Mouse (Mus musculus) kidney, embryonic 15.5 days (tissue): ENCODE measurements around the gene Olfr810. TPM values are rescaled to one million over a fixed set of nuclear protein-coding genes. Genes with fewer than 3 reads are reported as not detected.

Experiments
- ATAC-seq: fragments of 200-750 bp; cut with Nextera tagmentation; replicated peaks from 2 replicates; pipeline ENCODE4 v1.8.0; 2017; ENCODE audit warnings: moderate TSS enrichment; ENCODE audit not compliant: low FRiP score
- H3K27ac ChIP-seq: fragments of 300-500 bp; sonication (generic); 2 replicates; pipeline ENCODE4 v1.5.1; 2015; ENCODE audit warnings: mild to moderate bottlenecking, inconsistent platforms
- H3K27me3 ChIP-seq: fragments of 300-500 bp; sonication (generic); 2 replicates; pipeline ENCODE4 v1.6.1; 2015; ENCODE audit warnings: inconsistent platforms
- H3K36me3 ChIP-seq: fragments of 300-500 bp; sonication (generic); 2 replicates; pipeline ENCODE4 v1.6.1; 2015; ENCODE audit warnings: inconsistent platforms
- H3K4me1 ChIP-seq: fragments of 300-500 bp; sonication (generic); 2 replicates; pipeline ENCODE4 v1.6.1; 2015; ENCODE audit warnings: inconsistent platforms
- H3K4me2 ChIP-seq: fragments of 300-500 bp; sonication (generic); 2 replicates; pipeline ENCODE4 v1.6.1; 2015; ENCODE audit warnings: moderate library complexity, mild to moderate bottlenecking, inconsistent platforms
- H3K4me3 ChIP-seq: fragments of 300-500 bp; sonication (generic); replicated peaks from 2 replicates; pipeline ENCODE4 v1.5.1; 2015; ENCODE audit warnings: mild to moderate bottlenecking, inconsistent platforms
- H3K9ac ChIP-seq: fragments of 300-500 bp; sonication (generic); 2 replicates; pipeline ENCODE4 v1.6.1; 2015; ENCODE audit warnings: mild to moderate bottlenecking, inconsistent platforms
- H3K9me3 ChIP-seq: fragments of 300-500 bp; sonication (generic); replicated peaks from 2 replicates; pipeline ENCODE4 v1.6.1; 2016; ENCODE audit warnings: inconsistent platforms
- WGBS: fragments of 180-500 bp; shearing (Covaris S2); methylation state at CpG from one replicate; pipeline ENCODE4 v1.1.7; 2015; ENCODE audit warnings: mixed read lengths; 5-methylcytosine and 5-hydroxymethylcytosine counted together
- polyA plus RNA-seq: library from polyadenylated mRNA; unstranded; fragments of >200 nt; fragmentation: Nextera tagmentation; extraction: Ambion mirVana; gene quantifications from 2 replicates; pipeline ENCODE4 v1.2.1, GENCODE M21; 2015

Olfr810 gene
- polyA plus RNA-seq, result not detected in 2 replicates

GRCm38 (mm10) chr10:129794817-129795216 is at the start of gene Olfr810:
Gene Olfr810 (minus strand): TSS chr10:129794917.
- Histone ChIP-seq H3K9ac (no peak within 1 kb of the TSS), H3K27me3 (no peaks in the 10 kb centered on the region), H3K36me3 (no peaks in the 10 kb centered on the region), H3K27ac (no peak within 1 kb of the TSS), H3K9me3 (no peaks in the 10 kb centered on the region), H3K4me1 (no peaks in the 10 kb centered on the region), H3K4me2 (no peak within 1 kb of the TSS), H3K4me3 (no peak within 1 kb of the TSS)
- ATAC-seq, result no peak

DNA sequence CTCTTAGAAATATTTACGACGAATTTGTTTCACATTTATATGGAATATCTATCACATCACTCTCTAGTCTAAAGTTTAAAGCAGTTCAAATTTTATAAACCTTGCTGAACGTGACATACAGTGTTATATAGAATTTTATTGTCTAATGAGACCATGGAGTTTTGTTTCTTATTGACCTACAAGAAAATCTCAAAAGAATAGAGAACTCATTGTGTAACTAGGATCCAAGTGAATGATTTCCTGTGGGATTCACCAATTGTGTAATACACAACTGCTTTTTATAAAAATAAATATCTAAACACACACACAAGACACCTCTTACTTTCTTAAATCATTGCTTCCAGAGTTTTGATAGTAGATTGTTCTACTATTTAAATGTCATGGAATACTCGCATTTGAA is 9.6 kb upstream of the Olfr810 start, which contains the start of gene Olfr811:
Olfr811 (minus strand) TSS at position 101 of the 400 bp plus-strand sequence.
- WGBS, result 82% methylated on average over 4 of the region's 4 CpGs
- ATAC-seq, result no peak

DNA sequence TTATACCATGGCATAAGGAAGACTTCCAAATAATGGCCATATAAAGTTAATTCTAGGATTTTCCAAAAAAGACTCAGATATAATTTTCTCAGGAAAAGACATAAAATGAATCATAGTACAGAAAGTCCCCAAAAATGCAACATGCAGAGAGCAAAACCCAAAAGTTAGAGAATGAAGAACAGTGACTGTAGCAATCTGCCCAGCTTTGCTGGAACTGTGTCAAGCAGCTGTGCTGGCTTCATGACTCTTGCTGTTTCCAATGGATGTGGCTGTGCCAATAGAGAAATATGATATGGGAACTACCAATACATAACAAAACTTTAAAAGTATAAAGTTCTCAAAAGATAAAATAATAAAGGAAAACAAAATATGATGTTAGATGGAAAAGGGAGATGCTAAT is 16.6 kb downstream of the Olfr810 start:
- Histone ChIP-seq H3K27me3 (no peaks in the 10 kb centered on the region), H3K4me3 (no peak overlapping the region), H3K27ac (no peak overlapping the region), H3K4me2 (no peak overlapping the region), H3K4me1 (no peaks in the 10 kb centered on the region), H3K36me3 (no peaks in the 10 kb centered on the region), H3K9ac (no peak overlapping the region), H3K9me3 (no peaks in the 10 kb centered on the region)
- no peak for ATAC-seq

More for the DNA sequence above, 9.6 kb upstream of the Olfr810 start, which contains the start of gene Olfr811:
- Histone ChIP-seq H3K27ac (no peak within 1 kb of the TSS), H3K4me2 (no peak within 1 kb of the TSS), H3K9me3 (no peaks in the 10 kb centered on the region), H3K4me3 (no peak within 1 kb of the TSS), H3K27me3 (no peaks in the 10 kb centered on the region), H3K4me1 (no peaks in the 10 kb centered on the region), H3K36me3 (no peaks in the 10 kb centered on the region), H3K9ac (no peak within 1 kb of the TSS)

DNA sequence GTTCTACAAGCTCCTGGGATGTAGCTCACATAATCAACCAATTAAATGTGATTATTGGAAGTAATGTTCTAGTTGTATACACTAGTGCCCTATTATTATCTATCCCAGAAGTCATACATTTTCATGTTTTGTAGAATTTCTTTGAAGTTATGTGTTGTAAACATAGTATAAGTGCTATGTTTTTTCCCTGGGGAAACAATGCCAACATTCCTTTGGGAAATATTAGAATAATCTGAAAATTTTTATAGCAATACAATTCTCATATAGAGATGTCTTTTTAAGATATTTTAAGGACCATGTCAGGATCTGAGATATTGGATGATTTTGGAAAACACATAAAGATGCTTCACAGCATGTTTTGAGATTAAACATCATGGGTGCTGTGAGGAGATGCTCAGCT is 20.4 kb downstream of the Olfr810 start, which contains the start of gene Olfr809:
Olfr809 (plus strand) TSS at position 301 of the 400 bp plus-strand sequence.
- Histone ChIP-seq H3K9me3 (no peaks in the 10 kb centered on the region), H3K4me2 (no peak within 1 kb of the TSS), H3K36me3 (no peaks in the 10 kb centered on the region), H3K9ac (no peak within 1 kb of the TSS), H3K4me1 (no peaks in the 10 kb centered on the region), H3K27ac (no peak within 1 kb of the TSS), H3K4me3 (no peak within 1 kb of the TSS), H3K27me3 (no peaks in the 10 kb centered on the region)
- no peak for ATAC-seq

DNA sequence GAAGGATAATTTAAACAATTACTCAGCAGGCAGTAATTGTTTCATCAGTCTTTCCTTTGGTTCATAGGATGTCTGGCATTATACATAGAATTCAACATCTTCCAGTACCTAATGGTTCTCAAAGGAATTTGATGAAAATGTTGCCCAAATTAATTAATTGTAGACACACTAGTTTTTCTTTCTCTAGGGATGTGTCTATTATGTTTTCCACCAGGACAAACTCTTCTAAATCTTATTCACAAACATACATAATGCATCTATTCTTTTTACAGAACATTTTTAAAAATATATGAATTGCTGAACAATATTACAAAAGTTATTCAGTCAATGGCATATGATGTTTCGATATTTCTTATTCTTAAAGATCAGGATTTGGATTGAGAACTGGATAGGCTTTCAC is 29.5 kb downstream of the Olfr810 start, which contains the start of gene Olfr808:
Olfr808 (plus strand) TSS at position 301 of the 400 bp plus-strand sequence.
- H3K4me3 ChIP-seq, result no peak within 1 kb of the TSS

DNA sequence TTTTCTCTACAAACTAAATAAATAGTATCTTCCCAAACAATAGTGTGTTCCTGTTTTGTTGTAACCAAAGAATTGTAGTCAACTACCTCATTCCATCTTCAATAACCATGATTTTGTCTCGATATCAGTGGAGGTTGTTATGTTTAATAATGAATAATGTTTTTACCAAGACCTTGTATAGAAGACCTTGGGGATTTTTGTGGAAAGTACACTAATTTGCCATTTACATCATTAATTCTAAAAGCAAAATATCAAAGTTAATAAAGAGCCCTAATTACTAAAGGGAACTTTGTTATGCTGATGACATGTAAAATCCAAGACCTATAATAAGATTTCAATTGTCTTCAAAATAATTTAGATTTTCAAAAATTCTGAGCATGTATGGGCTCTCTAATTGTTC is 37.0 kb downstream of the Olfr810 start, which contains the start of gene Olfr807:
Olfr807 (minus strand) TSS at position 101 of the 400 bp plus-strand sequence.
- Histone ChIP-seq H3K9ac (no peak within 1 kb of the TSS), H3K4me1 (no peaks in the 10 kb centered on the region), H3K36me3 (no peaks in the 10 kb centered on the region), H3K27me3 (no peaks in the 10 kb centered on the region), H3K4me3 (no peak within 1 kb of the TSS), H3K9me3 (no peaks in the 10 kb centered on the region), H3K27ac (no peak within 1 kb of the TSS), H3K4me2 (no peak within 1 kb of the TSS)
- 82% methylated on average over 1 of the region's 1 CpGs for WGBS
- ATAC-seq, result no peak

More for the DNA sequence above, 29.5 kb downstream of the Olfr810 start, which contains the start of gene Olfr808:
- Histone ChIP-seq H3K27ac (no peak within 1 kb of the TSS), H3K27me3 (no peaks in the 10 kb centered on the region), H3K36me3 (no peaks in the 10 kb centered on the region), H3K9ac (no peak within 1 kb of the TSS), H3K9me3 (no peaks in the 10 kb centered on the region), H3K4me2 (no peak within 1 kb of the TSS), H3K4me1 (no peaks in the 10 kb centered on the region)
- 94% methylated on average over 1 of the region's 1 CpGs for WGBS
- ATAC-seq, result no peak

GRCm38 (mm10) chr10:129741821-129742220 is 52.9 kb downstream of the Olfr810 start, which contains the start of gene Olfr806:
Gene Olfr806 (minus strand): TSS chr10:129741921.
- no peak for ATAC-seq
- Histone ChIP-seq H3K36me3 (no peaks in the 10 kb centered on the region), H3K27ac (no peak within 1 kb of the TSS), H3K27me3 (no peaks in the 10 kb centered on the region), H3K4me2 (no peak within 1 kb of the TSS), H3K9ac (no peak within 1 kb of the TSS), H3K9me3 (no peaks in the 10 kb centered on the region), H3K4me3 (no peak within 1 kb of the TSS), H3K4me1 (no peaks in the 10 kb centered on the region)

Other genes with a start within 250 kb of the Olfr810 start
- not detected in 2 replicates for gene Olfr794, start 227.3 kb downstream of the Olfr810 start, polyA plus RNA-seq
- gene Olfr796, start 182.3 kb downstream of the Olfr810 start, polyA plus RNA-seq, result not detected in 2 replicates
- gene Olfr798, start 167.0 kb downstream of the Olfr810 start, polyA plus RNA-seq, result not detected in 2 replicates
- not detected in 2 replicates for gene Olfr799, start 157.4 kb downstream of the Olfr810 start, polyA plus RNA-seq
- not detected in 2 replicates for gene Olfr800, start 137.2 kb downstream of the Olfr810 start, polyA plus RNA-seq
- not detected in 2 replicates for gene Olfr801, start 121.1 kb downstream of the Olfr810 start, polyA plus RNA-seq
- gene Olfr802, start 106.7 kb downstream of the Olfr810 start, polyA plus RNA-seq, result not detected in 2 replicates
- not detected in 2 replicates for gene Olfr803, start 100.6 kb downstream of the Olfr810 start, polyA plus RNA-seq
- gene Olfr804, start 91.7 kb downstream of the Olfr810 start, polyA plus RNA-seq, result not detected in 2 replicates
- gene Olfr805, start 65.5 kb downstream of the Olfr810 start, polyA plus RNA-seq, result not detected in 2 replicates
- not detected in 2 replicates for gene Olfr806, start 53.0 kb downstream of the Olfr810 start, polyA plus RNA-seq
- gene Olfr807, start 37.1 kb downstream of the Olfr810 start, polyA plus RNA-seq, result not detected in 2 replicates
- not detected in 2 replicates for gene Olfr808, start 29.4 kb downstream of the Olfr810 start, polyA plus RNA-seq
- not detected in 2 replicates for gene Olfr809, start 20.3 kb downstream of the Olfr810 start, polyA plus RNA-seq
- not detected in 2 replicates for gene Olfr811, start 9.5 kb upstream of the Olfr810 start, polyA plus RNA-seq
- gene Olfr812, start 51.2 kb upstream of the Olfr810 start, polyA plus RNA-seq, result not detected in 2 replicates
- gene Olfr813, start 60.5 kb upstream of the Olfr810 start, polyA plus RNA-seq, result not detected in 2 replicates
- not detected in 2 replicates for gene Olfr814, start 84.9 kb upstream of the Olfr810 start, polyA plus RNA-seq
- gene Olfr815, start 111.0 kb upstream of the Olfr810 start, polyA plus RNA-seq, result not detected in 2 replicates
- not detected in 2 replicates for gene Olfr816, start 120.7 kb upstream of the Olfr810 start, polyA plus RNA-seq
- not detected in 2 replicates for gene Olfr818, start 154.2 kb upstream of the Olfr810 start, polyA plus RNA-seq
- not detected in 2 replicates for gene Olfr819, start 172.3 kb upstream of the Olfr810 start, polyA plus RNA-seq
- gene Olfr247, start 181.2 kb upstream of the Olfr810 start, polyA plus RNA-seq, result not detected in 2 replicates
- not detected in 2 replicates for gene Gm10310, start 190.1 kb upstream of the Olfr810 start, polyA plus RNA-seq
- not detected in 2 replicates for gene Olfr820, start 217.7 kb upstream of the Olfr810 start, polyA plus RNA-seq
- gene Olfr821, start 235.4 kb upstream of the Olfr810 start, polyA plus RNA-seq, result not detected in 2 replicates